Mouse (Mus musculus) kidney, adult 2 months (tissue): ENCODE data around the gene Mboat7. TPM values are rescaled to one million over a fixed set of nuclear protein-coding genes. Genes with fewer than 3 reads are reported as not detected.

Experiments
- DNase-seq: peaks from one replicate; pipeline ENCODE4 v3.0.0; 2021
- H3K27ac ChIP-seq: fragments of 200-500 bp; 2 replicates; pipeline ENCODE4 v1.5.1; 2012; ENCODE audit warnings: low read depth, low read length, control low read depth, inconsistent platforms; ENCODE audit not compliant: insufficient read depth
- H3K27me3 ChIP-seq: fragments of 200-500 bp; replicated peaks from 2 replicates; pipeline ENCODE4 v1.6.1; 2012; ENCODE audit warnings: mild to moderate bottlenecking, moderate library complexity, low read length, inconsistent platforms; ENCODE audit not compliant: control insufficient read depth, insufficient read depth
- H3K36me3 ChIP-seq: fragments of 200-500 bp; 2 replicates; pipeline ENCODE4 v1.6.1; 2012; ENCODE audit warnings: mild to moderate bottlenecking, moderate library complexity, low read length, inconsistent platforms; ENCODE audit not compliant: control insufficient read depth, insufficient read depth
- H3K4me1 ChIP-seq: fragments of 200-500 bp; 2 replicates; pipeline ENCODE4 v1.6.1; 2011; ENCODE audit warnings: low read length; ENCODE audit not compliant: control insufficient read depth, insufficient read depth
- H3K4me3 ChIP-seq: fragments of 200-500 bp; 2 replicates; pipeline ENCODE4 v1.5.1; 2011; ENCODE audit warnings: mild to moderate bottlenecking, low read depth, low read length, control low read depth; ENCODE audit not compliant: insufficient read depth
- CTCF ChIP-seq: fragments of 200-500 bp; conservative IDR thresholded peaks from 2 replicates; pipeline ENCODE4 v1.5.1; 2011; ENCODE audit warnings: low read depth, mild to moderate bottlenecking, control low read depth, low read length, moderate library complexity, mixed read lengths; ENCODE audit not compliant: insufficient read depth, insufficient read length
- POLR2A ChIP-seq: fragments of 200-500 bp; IDR thresholded peaks from one replicate; pipeline ENCODE4 v1.6.1; 2011; ENCODE audit warnings: low read depth, low read length, control low read depth
- WGBS: fragments of 180-500 bp; shearing (Covaris S2); methylation state at CpG from one replicate; pipeline ENCODE4 v1.1.7; 2018; 5-methylcytosine and 5-hydroxymethylcytosine counted together
- polyA plus RNA-seq: library from polyadenylated mRNA; depleted of rRNA; stranded (reverse); fragments of >200 nt; gene quantifications from 2 replicates; pipeline ENCODE4 v1.2.3, GENCODE M21; 2012; rRNA removed

The Mboat7 gene
- polyA plus RNA-seq, 1 experiment, result 56.2 TPM

- DNase-seq, result peak; percentile 97
- under 1% methylated on average over 47 of the region's 47 CpGs for WGBS
- TF ChIP-seq POLR2A (peak; percentile 13), CTCF (no peak)
- H3K27me3 ChIP-seq, result no peaks in the 10 kb centered on the region
- H3K36me3 ChIP-seq, result no peaks in the 10 kb centered on the region
- H3K27ac ChIP-seq, result peak within 1 kb of the TSS; percentile 99
- H3K4me1 ChIP-seq, result peaks cover 10% of the 10 kb centered on the region
- H3K4me3 ChIP-seq, result peak within 1 kb of the TSS; percentile 99
These were observed 63.5 kb downstream of the Mboat7 start, which contains the start of the genes Tfpt and Prpf31 for GRCm38 (mm10) chr7:3629543-3630477. Gene Tfpt (minus strand): TSS chr7:3629929. Gene Prpf31 (plus strand): TSS chr7:3629985.

- TF ChIP-seq POLR2A, result no peak
These were observed 64.3 kb downstream of the Mboat7 start for GRCm38 (mm10) chr7:3629030-3629429.

More at GRCm38 (mm10) chr7:3629030-3629429, 64.3 kb downstream of the Mboat7 start:
- peak overlapping the region; percentile 99; the same call in 1 of the 2 replicates for H3K27ac ChIP-seq
- peaks cover 10% of the 10 kb centered on the region for H3K4me1 ChIP-seq
- no peaks in the 10 kb centered on the region for H3K36me3 ChIP-seq
- DNase-seq, result no peak
- H3K4me3 ChIP-seq, result peak overlapping the region; percentile 99
- WGBS, result 29% methylated on average over 4 of the region's 4 CpGs
- H3K27me3 ChIP-seq, result no peaks in the 10 kb centered on the region

Other genes with a start within 250 kb of the Mboat7 start
- 2.9 and 3.7 TPM in 2 replicates for gene Tarm1, start 190.9 kb downstream of the Mboat7 start, polyA plus RNA-seq
- 0.19 and 0.26 TPM in 2 replicates for gene Oscar, start 77.4 kb downstream of the Mboat7 start, polyA plus RNA-seq
- 722 and 885 TPM in 2 replicates for gene Ndufa3, start 76.2 kb downstream of the Mboat7 start, polyA plus RNA-seq
- 7.6 and 9.9 TPM in 2 replicates for gene Tfpt, start 63.6 kb downstream of the Mboat7 start, polyA plus RNA-seq
- gene Prpf31, start 63.5 kb downstream of the Mboat7 start, polyA plus RNA-seq, result 21.3 and 24.1 TPM in 2 replicates
- 41.9 and 45.0 TPM in 2 replicates for gene Cnot3, start 48.3 kb downstream of the Mboat7 start, polyA plus RNA-seq
- 5.5 and 6.8 TPM in 2 replicates for gene Leng1, start 27.7 kb downstream of the Mboat7 start, polyA plus RNA-seq
- gene Tmc4, start 16.0 kb downstream of the Mboat7 start, polyA plus RNA-seq, result 45.5 and 62.2 TPM in 2 replicates
- 88.2 and 105 TPM in 2 replicates for gene Tsen34, start 660 bp downstream of the Mboat7 start, polyA plus RNA-seq
- gene Rps9, start 10.5 kb upstream of the Mboat7 start, polyA plus RNA-seq, result 1,031 and 1,047 TPM in 2 replicates
- gene Pirb, start 26.9 kb upstream of the Mboat7 start, polyA plus RNA-seq, result 3.2 and 5.4 TPM in 2 replicates
- 0.11 and 0.23 TPM in 2 replicates for gene Gm15448, start 132.2 kb upstream of the Mboat7 start, polyA plus RNA-seq
- gene Pira2, start 151.5 kb upstream of the Mboat7 start, polyA plus RNA-seq, result 0.16 and 0.30 TPM in 2 replicates
- 0.15 and 0.23 TPM in 2 replicates for gene Gm14548, start 204.6 kb upstream of the Mboat7 start, polyA plus RNA-seq
- gene Lilra6, start 222.0 kb upstream of the Mboat7 start, polyA plus RNA-seq, result 0.11 and 0.20 TPM in 2 replicates